Comparison of ENCODE assay signal across 17 mouse cellular contexts in genomic region chr12:79557904-79558303, GRCm38 (mm10).
DNase-seq lines count a peak whose midpoint lies in the region; ATAC-seq and TF ChIP-seq lines count a peak whose summit lies in the region.
"Had no signal": no experiment of that assay in that cellular context is flagged by ENCODE, and none has a peak within 500 bp of the region (broad histone marks: within the 10 kb centered on the region; RNA-seq: fewer than 3 reads in every experiment).

No protein-coding gene starts in this region.

- no peak overlapping the region for H3K9ac ChIP-seq in heart, adult 2 months (ENCODE audit: low read depth, low read length)
- H3K9ac ChIP-seq in midbrain, embryonic 11.5 days (ENCODE audit: low read length): no peak overlapping the region
- no peak overlapping the region for H3K9ac ChIP-seq in midbrain, embryonic 15.5 days
- no peak overlapping the region for H3K9ac ChIP-seq in liver, embryonic 13.5 days
- H3K9ac ChIP-seq: forebrain, postnatal 0 days; heart, embryonic 13.5 days; midbrain, embryonic 13.5 days had no signal

- no peak overlapping the region for H3K4me2 ChIP-seq in midbrain, embryonic 11.5 days
- no peak overlapping the region for H3K4me2 ChIP-seq in midbrain, embryonic 15.5 days
- H3K4me2 ChIP-seq in liver, embryonic 13.5 days: no peak overlapping the region
- H3K4me2 ChIP-seq: heart, embryonic 13.5 days; midbrain, embryonic 13.5 days had no signal

- no peak overlapping the region for H3K27ac ChIP-seq in heart, adult 2 months
- no peak overlapping the region for H3K27ac ChIP-seq in midbrain, embryonic 11.5 days (ENCODE audit: low read depth, low read length)
- no peak overlapping the region for H3K27ac ChIP-seq in midbrain, embryonic 15.5 days
- H3K27ac ChIP-seq in liver, embryonic 13.5 days: peak overlapping the region; percentile 47; the same call in 1 of the 2 replicates
- H3K27ac ChIP-seq in embryonic facial prominence, embryonic 10.5 days (replicated peaks): no peak overlapping the region
- H3K27ac ChIP-seq in midbrain, embryonic 10.5 days (replicated peaks): no peak overlapping the region
- H3K27ac ChIP-seq: heart, embryonic 13.5 days; left cerebral cortex, adult 2 months; midbrain, embryonic 13.5 days had no signal

- peak; percentile 51 for DNase-seq in heart, adult 11 months
- no peak for DNase-seq in heart, adult 2 months
- DNase-seq in midbrain, embryonic 11.5 days (ENCODE audit: low spot score, missing footprints): peak; percentile 44
- DNase-seq in liver, embryonic 13.5 days: no peak
- DNase-seq in yolk sac, embryonic 10.5 days (ENCODE audit: low spot score): peak; percentile 68
- DNase-seq in embryonic facial prominence, embryonic 10.5 days (ENCODE audit: low spot score): no peak
- DNase-seq in midbrain, embryonic 10.5 days (ENCODE audit: low spot score): no peak
- DNase-seq: adrenal gland, postnatal 36 days; cerebellum, adult 9-11 months; forebrain, postnatal 0 days; gastrocnemius, postnatal 10 days; heart, postnatal 4 days had no signal

- no peak for TF ChIP-seq CTCF in heart, adult 2 months (IDR thresholded peaks at IDR 0.05)

- intact Hi-C loops in heart, adult 2 months (cut with DNase I): no loop called here

- H3K27me3 ChIP-seq in heart, adult 2 months (ENCODE audit: control insufficient read depth, insufficient read depth, low read length): no peaks in the 10 kb centered on the region
- no peaks in the 10 kb centered on the region for H3K27me3 ChIP-seq in midbrain, embryonic 11.5 days (ENCODE audit: control insufficient read depth, insufficient read depth, low read length)
- H3K27me3 ChIP-seq in midbrain, embryonic 15.5 days (replicated peaks): no peaks in the 10 kb centered on the region
- H3K27me3 ChIP-seq in liver, embryonic 13.5 days: no peaks in the 10 kb centered on the region
- no peaks in the 10 kb centered on the region for H3K27me3 ChIP-seq in embryonic facial prominence, embryonic 10.5 days (replicated peaks; ENCODE audit: low read depth, poor library complexity, severe bottlenecking)
- no peaks in the 10 kb centered on the region for H3K27me3 ChIP-seq in midbrain, embryonic 10.5 days (ENCODE audit: low read depth, poor library complexity, severe bottlenecking)
- H3K27me3 ChIP-seq: CH12.LX; heart, embryonic 13.5 days; midbrain, embryonic 13.5 days had no signal

- H3K36me3 ChIP-seq in heart, adult 2 months (ENCODE audit: control insufficient read depth, insufficient read depth, low read length): no peaks in the 10 kb centered on the region
- H3K36me3 ChIP-seq in midbrain, embryonic 11.5 days (ENCODE audit: control insufficient read depth, insufficient read depth, low read length): no peaks in the 10 kb centered on the region
- no peaks in the 10 kb centered on the region for H3K36me3 ChIP-seq in midbrain, embryonic 15.5 days (replicated peaks)
- H3K36me3 ChIP-seq in liver, embryonic 13.5 days: no peaks in the 10 kb centered on the region
- H3K36me3 ChIP-seq in embryonic facial prominence, embryonic 10.5 days (replicated peaks): no peaks in the 10 kb centered on the region
- no peaks in the 10 kb centered on the region for H3K36me3 ChIP-seq in midbrain, embryonic 10.5 days
- H3K36me3 ChIP-seq: heart, embryonic 13.5 days; midbrain, embryonic 13.5 days had no signal

- H3K4me3 ChIP-seq in heart, adult 2 months: no peak overlapping the region
- no peak overlapping the region for H3K4me3 ChIP-seq in midbrain, embryonic 11.5 days (ENCODE audit: low read depth, low read length)
- no peak overlapping the region for H3K4me3 ChIP-seq in midbrain, embryonic 15.5 days
- no peak overlapping the region for H3K4me3 ChIP-seq in liver, embryonic 13.5 days (replicated peaks)
- H3K4me3 ChIP-seq in embryonic facial prominence, embryonic 10.5 days: no peak overlapping the region
- no peak overlapping the region for H3K4me3 ChIP-seq in midbrain, embryonic 10.5 days
- H3K4me3 ChIP-seq: heart, embryonic 13.5 days; left cerebral cortex, adult 2 months; midbrain, embryonic 13.5 days had no signal

- TF ChIP-seq POLR2A in heart, adult 2 months (IDR thresholded peaks at IDR 0.05; ENCODE audit: insufficient read depth, low read depth, low read length): no peak

- H3K79me2 ChIP-seq in heart, adult 2 months (replicated peaks; ENCODE audit: control insufficient read depth, insufficient read depth, low read length): no peaks in the 10 kb centered on the region

- ATAC-seq in midbrain, embryonic 11.5 days (ENCODE audit: low FRiP score): no peak
- no peak for ATAC-seq in midbrain, embryonic 15.5 days (replicated peaks)
- ATAC-seq in liver, embryonic 13.5 days (ENCODE audit: low read depth): no peak
- ATAC-seq: forebrain, postnatal 0 days; midbrain, embryonic 13.5 days had no signal

- 79% methylated on average over 5 of the region's 5 CpGs for WGBS in heart, adult 2 months
- WGBS in midbrain, embryonic 11.5 days: 87% methylated on average over 5 of the region's 5 CpGs
- 84% methylated on average over 5 of the region's 5 CpGs for WGBS in midbrain, embryonic 15.5 days
- 72% methylated on average over 5 of the region's 5 CpGs for WGBS in liver, embryonic 13.5 days (ENCODE audit: insufficient replicate concordance)
- 85% methylated on average over 5 of the region's 5 CpGs for WGBS in embryonic facial prominence, embryonic 10.5 days
- WGBS in midbrain, embryonic 10.5 days: 92% methylated on average over 5 of the region's 5 CpGs

- no peaks in the 10 kb centered on the region for H3K9me3 ChIP-seq in midbrain, embryonic 11.5 days (ENCODE audit: control insufficient read depth, low read length)
- no peaks in the 10 kb centered on the region for H3K9me3 ChIP-seq in midbrain, embryonic 15.5 days
- no peaks in the 10 kb centered on the region for H3K9me3 ChIP-seq in liver, embryonic 13.5 days (replicated peaks)
- H3K9me3 ChIP-seq in embryonic facial prominence, embryonic 10.5 days: no peaks in the 10 kb centered on the region
- H3K9me3 ChIP-seq in midbrain, embryonic 10.5 days (replicated peaks): no peaks in the 10 kb centered on the region
- H3K9me3 ChIP-seq: heart, embryonic 13.5 days; midbrain, embryonic 13.5 days had no signal

- no peak for TF ChIP-seq EP300 in heart, adult 2 months (IDR thresholded peaks at IDR 0.05; ENCODE audit: insufficient read depth, low read depth, low read length)

- H3K4me1 ChIP-seq in heart, adult 2 months (ENCODE audit: control insufficient read depth, insufficient read depth, low read length): no peaks in the 10 kb centered on the region; the same call in 1 of the 2 replicates
- no peaks in the 10 kb centered on the region for H3K4me1 ChIP-seq in midbrain, embryonic 11.5 days (ENCODE audit: control insufficient read depth, insufficient read depth, low read length)
- H3K4me1 ChIP-seq in midbrain, embryonic 15.5 days: no peaks in the 10 kb centered on the region
- peaks cover 12% of the 10 kb centered on the region; the same call in 1 of the 2 replicates for H3K4me1 ChIP-seq in liver, embryonic 13.5 days (replicated peaks)
- peaks cover 24% of the 10 kb centered on the region for H3K4me1 ChIP-seq in embryonic facial prominence, embryonic 10.5 days
- peaks cover 6% of the 10 kb centered on the region; the same call in 1 of the 2 replicates for H3K4me1 ChIP-seq in midbrain, embryonic 10.5 days
- H3K4me1 ChIP-seq: midbrain, embryonic 13.5 days had no signal

Comparison
In these comparisons a context has a peak if more than half of its experiments do, and no peak if none do; other contexts are left out.
1. DNase-seq: peak in heart, adult 11 months (single experiment), midbrain, embryonic 11.5 days (single experiment) and yolk sac, embryonic 10.5 days (single experiment); none in heart, adult 2 months (0 of 2), liver, embryonic 13.5 days (single experiment), embryonic facial prominence, embryonic 10.5 days (single experiment) and midbrain, embryonic 10.5 days (single experiment).